Mouse (Mus musculus) limb, embryonic 15.5 days (tissue): ENCODE results near the gene Dhrs13. TPM values are rescaled to one million over a fixed set of nuclear protein-coding genes. Genes with fewer than 3 reads are reported as not detected.
A peak's percentile ranks its signal among the peaks of the same experiment; 100 is the strongest.
"Not testable (repeated sequence)": the region's sequence is repeated elsewhere in the genome, so short reads cannot be mapped to it uniquely, and the experiment has no call there.

Experiments used
- ATAC-seq: fragments of 200-750 bp; cut with Nextera tagmentation; 2 replicates; pipeline ENCODE4 v1.8.0; 2017; ENCODE audit warnings: low read depth, moderate TSS enrichment; ENCODE audit not compliant: insufficient number of reproducible peaks, low FRiP score, low TSS enrichment
- H3K27ac ChIP-seq: fragments of 300-500 bp; sonication (generic); 2 replicates; pipeline ENCODE4 v1.5.1; 2015; ENCODE audit warnings: moderate library complexity, mild to moderate bottlenecking, inconsistent platforms
- H3K27me3 ChIP-seq: fragments of 300-500 bp; sonication (generic); 2 replicates; pipeline ENCODE4 v1.6.1; 2015; ENCODE audit warnings: inconsistent platforms
- H3K36me3 ChIP-seq: fragments of 300-500 bp; sonication (generic); 2 replicates; pipeline ENCODE4 v1.6.1; 2015; ENCODE audit warnings: inconsistent platforms
- H3K4me1 ChIP-seq: fragments of 300-500 bp; sonication (generic); 2 replicates; pipeline ENCODE4 v1.6.1; 2015; ENCODE audit warnings: inconsistent platforms
- H3K4me2 ChIP-seq: fragments of 300-500 bp; sonication (generic); 2 replicates; pipeline ENCODE4 v1.6.1; 2015; ENCODE audit warnings: mild to moderate bottlenecking, inconsistent platforms
- H3K4me3 ChIP-seq: fragments of 300-500 bp; sonication (generic); 2 replicates; pipeline ENCODE4 v1.5.1; 2015; ENCODE audit warnings: mild to moderate bottlenecking, inconsistent platforms
- H3K9ac ChIP-seq: fragments of 300-500 bp; sonication (generic); 2 replicates; pipeline ENCODE4 v1.6.1; 2015; ENCODE audit warnings: inconsistent platforms
- H3K9me3 ChIP-seq: fragments of 300-500 bp; sonication (generic); 2 replicates; pipeline ENCODE4 v1.6.1; 2016; ENCODE audit warnings: inconsistent platforms
- WGBS: fragments of 180-500 bp; shearing (Covaris S2); methylation state at CpG from one replicate; pipeline ENCODE4 v1.1.7; 2015; 5-methylcytosine and 5-hydroxymethylcytosine counted together
- polyA plus RNA-seq: library from polyadenylated mRNA; unstranded; fragments of >200 nt; fragmentation: Nextera tagmentation; extraction: Ambion mirVana; gene quantifications from 2 replicates; pipeline ENCODE4 v1.2.1, GENCODE M21; 2015

Dhrs13 gene
- polyA plus RNA-seq, 1 experiment from 2014 or later, result 17.8 TPM

DNA sequence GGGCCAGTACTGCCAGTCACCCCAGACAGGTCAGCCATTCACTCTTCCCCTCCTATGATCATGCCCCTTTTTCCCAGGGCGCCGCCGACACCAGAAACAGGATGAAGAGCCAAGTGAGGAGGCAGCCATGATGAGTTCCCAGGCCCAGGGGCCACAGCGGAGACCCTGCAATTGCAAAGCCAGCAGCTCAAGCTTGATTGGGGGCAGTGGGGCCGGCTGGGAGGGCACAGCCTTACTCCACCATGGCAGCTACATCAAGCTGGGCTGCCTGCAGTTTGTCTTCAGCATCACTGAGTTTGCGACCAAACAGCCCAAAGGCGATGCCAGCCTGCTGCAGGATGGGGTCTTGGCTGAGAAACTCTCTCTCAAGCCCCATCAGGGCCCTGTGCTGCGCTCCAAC, 2.8 kb upstream of the Dhrs13 start:
- Histone ChIP-seq H3K27ac (no peak overlapping the region), H3K4me1 (peaks cover 25% of the 10 kb centered on the region), H3K9me3 (no peaks in the 10 kb centered on the region), H3K9ac (no peak overlapping the region), H3K27me3 (no peaks in the 10 kb centered on the region), H3K4me3 (no peak overlapping the region), H3K4me2 (no peak overlapping the region), H3K36me3 (peaks cover 54% of the 10 kb centered on the region)
- no peak for ATAC-seq
- WGBS, result 89% methylated on average over 8 of the region's 8 CpGs

DNA sequence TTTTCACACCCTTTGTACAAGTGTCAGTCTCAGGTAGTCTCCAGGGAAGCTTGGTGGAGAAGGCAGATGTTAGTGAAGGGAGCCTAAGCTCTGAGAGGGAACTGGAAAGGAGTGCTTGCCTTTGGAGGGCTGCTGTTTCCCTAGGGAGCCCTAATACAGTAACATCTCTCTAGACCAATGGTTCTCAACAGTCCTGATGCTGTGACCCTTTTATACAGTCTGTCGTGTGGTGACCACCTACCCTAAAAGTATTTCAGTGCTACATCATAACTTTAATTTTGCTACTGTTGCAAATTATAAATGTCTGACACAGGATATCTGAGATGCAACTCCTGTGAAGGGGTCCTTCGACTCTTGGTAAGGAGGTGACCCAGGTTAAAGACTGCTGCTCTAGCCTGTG, 1.5 kb upstream of the Dhrs13 start:
- Histone ChIP-seq H3K36me3 (peaks cover 49% of the 10 kb centered on the region), H3K4me3 (no peak overlapping the region), H3K4me1 (peaks cover 25% of the 10 kb centered on the region), H3K9ac (no peak overlapping the region), H3K27ac (no peak overlapping the region), H3K4me2 (no peak overlapping the region), H3K9me3 (no peaks in the 10 kb centered on the region), H3K27me3 (no peaks in the 10 kb centered on the region)
- no peak for ATAC-seq
- 47% methylated on average over 2 of the region's 2 CpGs for WGBS

DNA sequence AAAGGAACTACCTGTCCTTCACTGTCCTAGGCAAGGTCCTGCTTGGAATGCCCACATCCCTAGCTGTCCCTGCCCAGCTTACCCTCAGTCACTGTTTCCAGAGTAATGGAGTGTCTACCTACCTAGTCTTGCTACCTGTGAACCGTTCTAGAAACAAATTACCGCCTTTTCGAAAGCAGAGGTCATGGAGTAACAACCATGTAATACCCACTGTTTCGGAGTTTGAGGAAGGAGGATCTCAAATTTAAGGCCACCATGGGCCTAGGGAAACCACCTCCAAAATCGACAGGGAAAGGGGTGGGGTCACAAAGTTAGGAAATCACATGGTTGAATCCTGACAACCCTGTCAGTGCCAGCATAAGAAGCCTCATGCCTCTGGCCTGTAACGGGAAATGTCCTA, 691 bp upstream of the Dhrs13 start:
- no peak for ATAC-seq
- Histone ChIP-seq H3K27ac (peak overlapping the region; percentile 94), H3K9ac (no peak overlapping the region), H3K4me3 (peak overlapping the region; percentile 79), H3K4me1 (peaks cover 25% of the 10 kb centered on the region), H3K9me3 (no peaks in the 10 kb centered on the region), H3K36me3 (peaks cover 41% of the 10 kb centered on the region), H3K4me2 (peak overlapping the region; percentile 87), H3K27me3 (no peaks in the 10 kb centered on the region)
- WGBS, result 34% methylated on average over 6 of the region's 6 CpGs

DNA sequence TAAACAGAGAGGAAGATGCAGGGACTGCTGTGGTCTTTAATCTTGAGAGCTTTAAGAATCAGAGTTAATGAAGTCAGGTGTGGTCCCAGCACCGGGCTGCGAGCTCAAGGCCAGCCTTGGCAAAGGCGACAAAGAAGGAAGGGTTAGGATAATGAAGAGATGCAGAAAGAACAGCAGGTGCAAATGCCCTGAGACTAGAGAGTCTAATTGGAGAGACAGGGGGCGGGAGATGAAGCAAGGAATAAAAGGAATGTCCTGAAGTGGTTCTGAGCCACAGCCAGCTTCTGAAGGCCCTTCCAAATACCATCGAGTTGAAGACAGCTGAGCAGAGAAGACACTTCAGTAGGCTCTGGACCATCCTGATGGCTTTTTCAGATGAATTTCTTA, 722 bp downstream of the Dhrs13 start:
- Histone ChIP-seq H3K27ac (peak overlapping the region; percentile 94), H3K4me2 (peak overlapping the region; percentile 87), H3K27me3 (no peaks in the 10 kb centered on the region), H3K4me1 (peaks cover 38% of the 10 kb centered on the region), H3K4me3 (peak overlapping the region; percentile 79), H3K9ac (peak overlapping the region; percentile 63), H3K36me3 (peaks cover 27% of the 10 kb centered on the region), H3K9me3 (no peaks in the 10 kb centered on the region)
- ATAC-seq, result no peak
- 7% methylated on average over 5 of the region's 5 CpGs for WGBS

DNA sequence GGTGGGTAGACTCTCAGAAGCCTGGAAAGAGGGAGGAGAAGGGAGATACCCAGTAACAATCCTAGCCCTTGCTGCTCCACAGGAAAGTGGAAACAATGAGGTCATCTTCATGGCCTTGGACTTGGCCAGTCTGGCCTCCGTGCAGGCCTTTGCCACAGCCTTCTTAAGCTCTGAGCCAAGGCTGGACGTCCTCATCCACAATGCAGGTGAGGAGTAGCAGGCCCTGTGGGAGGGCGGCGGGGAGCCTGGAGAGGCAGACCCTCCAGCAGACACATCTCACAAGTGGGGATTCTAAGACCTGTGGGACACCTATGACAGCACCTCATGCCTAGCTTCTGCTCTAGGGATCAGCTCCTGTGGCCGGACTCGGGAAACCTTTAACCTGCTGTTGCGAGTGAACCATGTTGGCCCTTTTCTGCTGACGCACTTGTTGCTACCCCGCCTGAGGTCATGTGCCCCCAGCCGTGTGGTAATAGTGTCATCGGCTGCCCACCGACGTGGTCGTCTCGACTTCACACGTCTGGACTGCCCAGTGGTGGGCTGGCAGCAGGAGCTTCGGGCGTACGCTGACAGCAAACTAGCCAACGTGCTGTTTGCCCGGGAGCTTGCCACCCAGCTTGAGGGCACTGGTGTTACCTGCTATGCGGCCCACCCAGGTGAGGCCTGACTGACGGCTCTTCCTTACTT, 2.0 kb downstream of the Dhrs13 start:
- no peaks in the 10 kb centered on the region for H3K27me3 ChIP-seq
- peaks cover 51% of the 10 kb centered on the region for H3K4me1 ChIP-seq
- peaks cover 14% of the 10 kb centered on the region for H3K36me3 ChIP-seq
- no peak for ATAC-seq
- H3K4me3 ChIP-seq, result no peak overlapping the region
- no peak overlapping the region for H3K27ac ChIP-seq
- no peak overlapping the region for H3K4me2 ChIP-seq
- H3K9me3 ChIP-seq, result no peaks in the 10 kb centered on the region
- no peak overlapping the region for H3K9ac ChIP-seq
- 94% methylated on average over 23 of the region's 23 CpGs for WGBS

DNA sequence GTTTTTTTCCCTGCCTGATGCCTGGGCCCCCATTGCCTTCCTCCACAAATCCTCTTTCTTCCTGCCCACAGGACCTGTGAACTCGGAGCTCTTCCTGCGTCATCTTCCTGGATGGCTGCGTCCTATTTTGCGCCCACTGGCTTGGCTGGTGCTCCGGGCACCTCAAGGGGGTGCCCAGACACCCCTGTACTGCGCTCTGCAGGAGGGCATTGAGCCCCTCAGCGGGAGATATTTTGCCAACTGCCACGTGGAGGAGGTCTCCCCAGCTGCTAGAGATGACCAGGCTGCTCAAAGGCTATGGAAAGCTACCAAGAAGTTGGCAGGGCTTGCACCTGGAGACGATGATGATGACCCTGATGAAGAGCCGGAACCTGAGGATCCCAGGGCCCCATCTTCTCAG, 4.7 kb downstream of the Dhrs13 start:
- no peak overlapping the region for H3K9ac ChIP-seq
- no peak for ATAC-seq
- H3K4me3 ChIP-seq, result no peak overlapping the region
- H3K36me3 ChIP-seq, result peaks cover 6% of the 10 kb centered on the region; the same call in 1 of the 2 replicates
- no peaks in the 10 kb centered on the region for H3K27me3 ChIP-seq
- no peaks in the 10 kb centered on the region for H3K9me3 ChIP-seq
- no peak overlapping the region for H3K27ac ChIP-seq
- no peak overlapping the region for H3K4me2 ChIP-seq
- 79% methylated on average over 10 of the region's 10 CpGs for WGBS
- H3K4me1 ChIP-seq, result peaks cover 50% of the 10 kb centered on the region

DNA sequence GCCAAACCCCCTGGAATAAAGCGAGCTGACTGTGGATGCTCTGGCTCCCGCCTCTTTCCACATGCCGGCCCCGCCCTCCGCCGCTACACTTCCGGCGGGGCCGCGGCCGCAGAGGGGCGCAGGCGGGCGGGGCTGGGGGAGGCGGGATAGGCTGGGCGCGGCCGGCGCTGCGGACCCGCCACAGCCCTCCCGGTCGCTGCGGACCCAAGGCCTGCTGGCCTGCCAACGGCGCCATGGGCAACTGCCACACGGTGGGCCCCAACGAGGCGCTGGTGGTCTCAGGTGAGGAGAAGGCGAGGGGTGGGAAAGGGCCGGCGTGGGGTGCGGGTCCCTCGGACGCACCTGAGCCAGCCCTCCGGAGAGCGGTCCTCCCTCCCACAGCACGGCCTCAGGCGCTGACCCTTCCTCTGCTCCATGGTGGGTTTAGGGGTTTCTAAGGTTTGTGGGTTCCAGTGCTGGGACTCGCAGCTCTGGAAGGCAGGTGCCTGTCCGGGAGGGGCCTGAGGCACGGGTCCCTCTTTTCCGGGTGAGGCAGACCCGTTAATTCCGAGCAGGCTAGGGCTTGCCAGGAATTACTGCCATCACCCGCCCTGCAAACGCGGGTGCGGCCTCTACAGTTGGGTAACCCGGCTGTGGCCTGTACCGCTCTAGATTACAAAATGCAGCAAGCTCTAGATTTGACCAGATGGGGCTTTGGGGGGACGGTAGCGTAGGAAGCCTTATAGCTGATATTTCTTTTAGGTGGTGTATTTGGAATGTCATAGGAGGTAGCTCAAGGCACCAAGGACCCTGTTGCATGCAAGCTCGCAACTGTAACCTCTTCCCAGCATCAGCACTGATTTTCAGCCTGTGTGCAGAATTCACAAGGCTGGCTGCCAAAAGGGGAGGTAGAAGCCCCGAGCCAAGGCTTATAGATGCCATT, 6.0 kb downstream of the Dhrs13 start, which contains the start of gene Flot2:
TSS of gene Flot2 (plus strand) at position 101 of the 922 bp plus-strand sequence.
- Histone ChIP-seq H3K4me3 (peak within 1 kb of the TSS; percentile 85), H3K27ac (peak within 1 kb of the TSS; percentile 93), H3K36me3 (peaks cover 12% of the 10 kb centered on the region; the same call in 1 of the 2 replicates), H3K27me3 (no peaks in the 10 kb centered on the region), H3K9me3 (no peaks in the 10 kb centered on the region), H3K4me2 (peak within 1 kb of the TSS; percentile 82), H3K4me1 (peaks cover 39% of the 10 kb centered on the region), H3K9ac (peak within 1 kb of the TSS; percentile 77)
- WGBS, result 1% methylated on average over 51 of the region's 55 CpGs
- peak; percentile 79 for ATAC-seq

DNA sequence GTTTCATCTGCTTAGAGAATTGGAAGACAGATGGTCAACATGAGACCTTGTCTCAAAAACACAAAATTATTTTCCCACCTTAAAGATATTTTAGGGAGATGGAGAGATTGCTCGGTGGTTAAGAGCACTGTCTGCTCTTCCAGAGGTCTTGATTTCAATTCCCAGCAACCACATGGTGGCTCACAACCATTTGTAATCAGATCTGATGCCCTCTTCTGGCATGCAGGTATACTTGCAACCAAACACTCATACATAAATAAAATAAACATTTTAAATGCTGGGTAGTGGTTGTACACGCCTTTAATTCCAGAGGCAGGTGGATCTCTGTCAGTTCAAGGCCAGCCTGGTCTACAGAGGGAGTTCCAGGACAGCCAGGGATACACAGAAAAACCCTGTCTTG, 8.8 kb downstream of the Dhrs13 start:
- peaks cover 8% of the 10 kb centered on the region; the same call in 1 of the 2 replicates for H3K36me3 ChIP-seq
- no peaks in the 10 kb centered on the region for H3K27me3 ChIP-seq
- ATAC-seq, result no peak
- no peak overlapping the region for H3K27ac ChIP-seq
- H3K4me3 ChIP-seq, result no peak overlapping the region
- H3K4me1 ChIP-seq, result peaks cover 39% of the 10 kb centered on the region
- no peak overlapping the region for H3K9ac ChIP-seq
- 64% methylated on average over 2 of the region's 2 CpGs for WGBS
- H3K9me3 ChIP-seq, result no peaks in the 10 kb centered on the region
- H3K4me2 ChIP-seq, result no peak overlapping the region

DNA sequence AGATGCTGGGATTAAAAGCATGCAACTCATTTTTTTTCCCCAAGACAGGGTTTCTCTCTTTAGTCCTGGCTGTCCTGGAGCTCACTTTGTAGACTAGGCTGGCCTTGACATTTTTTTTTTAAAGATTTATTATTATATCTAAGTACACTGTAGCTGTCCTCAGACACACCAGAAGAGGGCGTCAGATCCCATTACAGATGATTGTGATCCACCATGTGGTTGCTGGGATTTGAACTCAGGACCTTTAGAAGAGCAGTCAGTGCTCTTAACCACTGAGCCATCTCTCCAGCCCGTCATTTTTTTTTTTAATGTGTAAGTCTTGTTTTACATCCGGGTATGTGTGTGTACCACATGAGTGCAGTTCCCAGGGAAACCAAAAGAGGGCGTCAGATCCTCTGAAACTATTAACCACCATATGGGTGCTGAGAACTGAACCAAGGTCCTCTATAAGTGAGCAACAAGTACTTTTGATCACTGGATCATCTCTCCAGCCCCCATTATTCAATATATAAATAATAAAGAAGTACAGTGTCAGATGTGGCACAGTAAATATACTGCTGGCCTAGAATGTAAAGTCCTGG, 10.3 kb downstream of the Dhrs13 start:
- WGBS, result 92% methylated on average over 4 of the region's 4 CpGs
- not testable (repeated sequence) for H3K27ac ChIP-seq, H3K27me3 ChIP-seq, H3K36me3 ChIP-seq, H3K4me3 ChIP-seq, H3K4me2 ChIP-seq, H3K9me3 ChIP-seq, ATAC-seq, H3K9ac ChIP-seq
- peaks cover 30% of the 10 kb centered on the region for H3K4me1 ChIP-seq

DNA sequence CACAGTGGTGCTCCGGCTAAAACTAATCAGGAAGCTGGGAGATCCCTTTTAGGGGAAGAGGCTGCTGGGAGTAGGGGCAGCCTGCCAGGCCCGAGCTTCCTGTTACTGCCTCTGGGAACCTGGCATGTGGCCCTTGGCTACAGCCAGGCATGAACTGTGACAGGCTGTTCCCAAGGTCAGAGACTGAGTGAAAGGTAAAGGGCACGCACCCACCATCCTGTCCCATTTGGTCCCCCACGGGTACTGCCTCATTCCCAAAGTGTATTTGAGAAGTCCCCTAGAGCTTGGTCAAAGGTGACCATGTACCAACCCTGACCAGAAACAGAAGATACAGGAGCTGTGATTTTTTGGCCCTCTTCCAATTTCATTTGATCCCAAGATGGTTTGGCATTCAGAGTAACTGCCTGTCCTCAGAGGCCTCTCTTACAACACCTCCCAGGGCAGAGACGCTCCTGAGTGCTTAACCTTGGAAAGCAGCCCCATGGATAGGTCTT, 12.7 kb downstream of the Dhrs13 start:
- peaks cover 8% of the 10 kb centered on the region for H3K4me1 ChIP-seq
- no peaks in the 10 kb centered on the region for H3K9me3 ChIP-seq
- no peak overlapping the region for H3K9ac ChIP-seq
- H3K27me3 ChIP-seq, result no peaks in the 10 kb centered on the region
- H3K27ac ChIP-seq, result no peak overlapping the region
- peaks cover 19% of the 10 kb centered on the region for H3K36me3 ChIP-seq
- 57% methylated on average over 5 of the region's 5 CpGs for WGBS
- H3K4me3 ChIP-seq, result no peak overlapping the region
- no peak overlapping the region for H3K4me2 ChIP-seq
- no peak for ATAC-seq

DNA sequence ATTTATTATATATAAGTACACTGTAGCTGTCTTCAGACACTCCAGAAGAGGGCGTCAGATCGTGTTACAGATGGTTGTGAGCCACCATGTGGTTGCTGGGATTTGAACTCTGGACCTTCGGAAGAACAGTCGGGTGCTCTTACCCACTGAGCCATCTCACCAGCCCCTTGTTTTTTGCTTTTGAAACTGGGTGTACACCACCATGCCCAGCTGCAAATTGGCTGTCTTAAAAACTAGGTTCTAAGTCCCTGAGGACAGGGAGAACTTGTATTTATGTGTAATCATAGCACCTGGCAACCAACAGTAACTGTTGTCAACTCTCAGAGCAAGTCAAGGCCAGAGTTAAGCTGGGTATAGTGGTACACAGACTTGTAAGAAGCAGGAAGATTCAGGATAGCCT, 16.6 kb downstream of the Dhrs13 start:
- H3K27ac ChIP-seq, H3K9ac ChIP-seq, H3K4me1 ChIP-seq, H3K9me3 ChIP-seq, H3K4me3 ChIP-seq, H3K4me2 ChIP-seq, ATAC-seq, H3K27me3 ChIP-seq: not testable (repeated sequence)
- 84% methylated on average over 2 of the region's 4 CpGs for whole genome bisulfite sequencing
- H3K36me3 ChIP-seq, result peaks cover 41% of the 10 kb centered on the region

DNA sequence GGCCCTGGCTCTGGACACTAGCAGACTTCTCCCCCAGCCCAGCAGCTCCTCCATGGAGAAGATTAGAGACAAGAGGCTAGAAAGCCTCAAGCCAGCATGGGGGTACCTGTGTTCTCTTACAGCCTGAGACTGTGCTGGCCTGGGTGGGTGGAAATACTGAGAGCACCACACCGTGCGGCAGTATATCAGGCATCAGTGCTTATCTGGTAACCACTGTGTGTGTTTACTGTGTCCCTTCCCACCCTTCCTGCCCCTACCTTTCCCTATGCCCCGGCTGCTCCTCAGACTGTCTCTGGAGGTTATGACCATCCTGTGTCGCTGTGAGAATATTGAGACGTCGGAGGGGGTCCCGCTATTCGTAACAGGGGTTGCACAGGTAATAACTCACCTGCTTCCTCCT, 21.0 kb downstream of the Dhrs13 start:
- Histone ChIP-seq H3K9me3 (no peaks in the 10 kb centered on the region), H3K36me3 (peaks cover 77% of the 10 kb centered on the region), H3K27ac (no peak overlapping the region), H3K4me3 (no peak overlapping the region), H3K4me1 (no peaks in the 10 kb centered on the region), H3K4me2 (no peak overlapping the region), H3K27me3 (no peaks in the 10 kb centered on the region), H3K9ac (no peak overlapping the region)
- no peak for ATAC-seq
- WGBS, result 93% methylated on average over 8 of the region's 8 CpGs
